Mouse (Mus musculus) urinary bladder, postnatal 10 days (tissue): ENCODE measurements at regions not wholly inside any gene's neighbourhood (a gene's known extent, or its start where the extent isn't known, plus 50 kb on each side); places are given as distances from the start of the nearest gene placed in this dataset.

Experiments
- DNase-seq: peaks from one replicate; pipeline ENCODE4 v3.0.0; 2022; ENCODE audit warnings: low spot score

GRCm38 (mm10) chr9:40617676-40618062 lies 52.7 kb upstream of the Gm21915 start:
- DNase-seq, result no peak

- no peak for DNase-seq
These were observed 53.3 kb upstream of the Gm21915 start for GRCm38 (mm10) chr9:40617036-40617675.

DNA sequence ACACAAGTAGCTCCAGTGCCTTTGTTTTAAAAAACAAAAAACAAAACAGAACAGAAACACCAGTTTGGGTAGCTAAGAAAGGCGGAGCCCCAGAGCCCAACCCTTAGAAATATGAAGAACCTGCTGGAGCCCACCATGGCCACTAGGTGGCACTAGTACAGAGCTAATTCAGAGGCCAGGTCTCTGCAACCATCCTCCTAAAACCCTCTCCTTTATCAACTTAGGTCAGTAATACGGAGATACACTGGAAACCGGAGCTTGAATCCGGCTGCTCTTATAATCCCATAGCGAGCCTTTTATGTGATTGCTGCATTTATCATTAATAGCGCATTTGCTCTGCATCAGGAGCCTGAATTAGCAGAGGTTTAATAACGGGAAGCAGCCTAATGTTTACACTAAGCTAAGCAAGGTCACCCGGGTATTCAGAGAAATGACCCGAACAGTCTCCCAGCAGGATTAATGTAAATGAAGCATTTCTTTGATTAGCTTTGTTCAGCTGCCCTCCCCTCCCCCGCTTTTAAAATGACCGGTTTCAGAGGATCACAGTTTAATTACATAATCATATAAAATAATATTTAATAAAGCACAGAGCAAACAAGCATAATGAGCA lies 53.9 kb upstream of the Gm21915 start:
- DNase-seq, result no peak

GRCm38 (mm10) chr9:40615891-40616290 lies 54.5 kb upstream of the Gm21915 start:
- no peak for DNase-seq

- no peak for DNase-seq
These were observed 56.3 kb upstream of the Gm21915 start for GRCm38 (mm10) chr9:40614071-40614470.

DNA sequence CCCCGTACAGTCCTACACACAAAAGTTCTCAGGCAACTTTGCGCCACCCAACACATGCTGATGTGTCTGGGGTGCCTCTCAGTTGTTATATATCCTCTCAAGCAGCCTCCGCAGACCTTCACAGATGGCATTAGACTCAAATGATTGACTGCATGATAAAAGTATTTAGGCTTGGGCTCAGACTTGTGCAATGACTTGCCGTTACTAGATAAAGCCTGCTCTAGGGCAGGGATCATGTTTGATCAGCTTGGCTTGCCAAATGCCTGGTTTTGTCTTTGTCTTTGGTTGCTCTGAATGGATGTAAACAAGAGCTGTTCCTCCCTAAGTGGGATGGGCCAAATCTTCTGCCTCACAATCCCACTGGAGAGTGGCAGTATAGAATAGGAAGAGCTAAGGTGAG lies 57.2 kb upstream of the Gm21915 start:
- DNase-seq, result no peak

- DNase-seq, result no peak
These were observed 57.7 kb upstream of the Gm21915 start for GRCm38 (mm10) chr9:40612755-40613154.

DNA sequence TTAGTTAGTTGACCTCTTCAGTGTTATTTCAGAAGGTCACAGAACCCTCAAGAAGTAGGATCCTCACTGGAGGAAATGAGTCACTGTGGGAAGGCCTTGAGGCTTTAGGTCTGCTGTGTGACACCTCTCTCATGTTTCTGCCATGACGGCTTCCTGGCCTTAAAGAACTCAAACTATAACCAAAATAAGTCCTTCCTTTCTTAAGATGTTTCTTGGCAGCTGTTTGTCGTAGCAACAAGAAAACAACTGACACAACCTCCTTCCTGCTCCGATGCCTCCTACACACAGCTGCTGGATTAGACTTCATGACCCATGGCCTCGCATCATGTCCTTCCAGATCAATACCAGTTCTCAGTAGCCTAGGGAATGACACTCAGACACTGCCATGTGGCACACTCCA lies 58.1 kb upstream of the Gm21915 start:
- no peak for DNase-seq

DNA sequence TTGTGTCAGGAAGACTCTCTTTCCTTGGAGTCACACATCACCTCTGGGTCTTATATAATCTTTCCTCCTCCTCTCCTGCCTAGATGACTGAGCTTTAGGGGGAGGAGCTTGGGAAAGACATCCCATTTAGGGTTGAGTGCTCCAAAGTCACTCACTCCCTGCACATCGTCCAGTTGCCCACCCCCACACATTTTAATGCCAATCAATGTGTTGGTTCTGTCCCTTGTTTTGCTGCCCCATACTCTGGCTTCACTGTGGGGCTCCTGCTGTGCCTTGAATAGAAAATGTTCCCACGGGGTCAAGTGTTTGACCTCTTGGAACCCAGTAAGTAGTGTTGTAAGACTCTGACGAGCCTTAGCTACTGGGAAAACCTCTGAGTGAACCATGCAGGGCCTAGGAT lies 58.8 kb upstream of the Gm21915 start:
- no peak for DNase-seq

GRCm38 (mm10) chr9:40608596-40608995 lies 61.8 kb upstream of the Gm21915 start:
- no peak for DNase-seq

DNA sequence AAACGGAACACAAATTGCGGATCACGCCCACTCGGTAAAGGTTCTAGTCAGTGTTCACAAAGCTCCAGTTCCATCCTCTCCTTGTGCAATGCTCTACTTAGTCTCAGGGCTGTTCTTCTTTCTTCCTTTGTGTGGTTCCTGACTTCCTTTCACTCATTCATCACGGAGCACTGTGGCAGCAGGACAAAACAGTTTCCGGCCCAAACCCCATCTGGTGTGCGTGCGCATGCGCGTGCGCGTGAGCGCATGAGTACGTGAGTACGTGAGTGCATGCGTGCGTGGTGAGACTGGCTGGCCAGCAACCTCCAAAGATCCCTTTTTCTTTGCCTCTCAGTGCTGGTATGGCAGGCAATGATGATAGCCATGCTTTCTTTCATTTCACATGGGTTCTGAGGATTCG lies 62.5 kb upstream of the Gm21915 start:
- no peak for DNase-seq

- no peak for DNase-seq
These were observed 66.9 kb upstream of the Gm21915 start for GRCm38 (mm10) chr9:40603521-40603920.

DNA sequence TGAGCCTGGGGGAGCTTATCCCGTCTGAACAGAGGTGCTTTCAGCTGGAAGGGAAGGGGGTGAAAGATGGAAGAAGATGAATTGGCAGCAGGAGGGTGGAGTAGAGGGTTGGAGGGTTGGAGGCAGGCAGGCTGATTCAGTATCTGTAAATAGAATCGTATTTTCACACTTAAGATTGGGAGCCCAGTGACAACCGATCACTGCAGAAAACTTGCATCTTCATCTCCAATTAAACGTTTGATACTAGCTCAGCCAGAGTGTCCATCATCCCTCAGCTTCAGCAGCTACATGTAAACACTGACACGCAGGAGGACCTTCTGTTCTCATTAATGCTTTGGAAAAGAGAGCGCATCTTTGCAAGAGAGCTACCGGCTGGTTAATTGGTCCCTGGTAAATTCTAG lies 67.2 kb upstream of the Gramd1b start:
- DNase-seq, result no peak

- no peak for DNase-seq
These were observed 56.2 kb upstream of the Gramd1b start for GRCm38 (mm10) chr9:40587421-40587820.

DNA sequence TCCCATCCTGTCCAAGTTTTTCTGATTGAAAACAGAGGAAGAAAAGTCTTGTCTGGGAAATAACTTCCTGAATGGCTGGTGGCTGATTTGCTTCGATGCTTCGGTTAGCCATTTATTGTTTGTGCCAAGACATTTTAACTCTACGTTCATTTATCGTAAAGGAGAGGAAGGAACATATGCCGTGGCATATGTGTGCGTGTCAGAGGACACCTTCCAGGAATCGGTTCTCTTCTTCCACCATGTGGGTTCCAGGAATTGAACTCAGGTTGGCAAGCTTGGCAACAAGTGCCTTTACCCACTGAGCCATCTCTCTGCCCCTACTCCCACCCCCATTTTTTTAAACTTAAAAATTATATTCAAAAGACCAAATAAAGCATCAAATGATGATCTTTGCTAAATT lies 55.4 kb upstream of the Gramd1b start:
- DNase-seq, result no peak

- DNase-seq, result peak; percentile 27
These were observed 52.4 kb upstream of the Gramd1b start for GRCm38 (mm10) chr9:40583554-40583953.

GRCm38 (mm10) chr9:40581854-40582253 lies 50.7 kb upstream of the Gramd1b start:
- DNase-seq, result no peak
